Mouse (Mus musculus) limb, embryonic 12.5 days (tissue): ENCODE data around the gene Ppp2r3c. TPM values are rescaled to one million over a fixed set of nuclear protein-coding genes. Genes with fewer than 3 reads are reported as not detected.
"Not testable (repeated sequence)": the region's sequence is repeated elsewhere in the genome, so short reads cannot be mapped to it uniquely, and the experiment has no call there.

Source experiments
- ATAC-seq: fragments of 200-750 bp; cut with Nextera tagmentation; 2 replicates; pipeline ENCODE4 v1.8.0; 2017; ENCODE audit warnings: low read depth, moderate TSS enrichment; ENCODE audit not compliant: insufficient number of reproducible peaks, insufficient read depth, low FRiP score, low TSS enrichment
- H3K27ac ChIP-seq: fragments of 300-500 bp; sonication (generic); 2 replicates; pipeline ENCODE4 v1.5.1; 2016; ENCODE audit warnings: mild to moderate bottlenecking, moderate library complexity
- H3K27me3 ChIP-seq: fragments of 300-500 bp; sonication (generic); 2 replicates; pipeline ENCODE4 v1.6.1; 2016; ENCODE audit warnings: mild to moderate bottlenecking, moderate library complexity
- H3K36me3 ChIP-seq: fragments of 300-500 bp; sonication (generic); 2 replicates; pipeline ENCODE4 v1.6.1; 2016; ENCODE audit warnings: mild to moderate bottlenecking, moderate library complexity
- H3K4me1 ChIP-seq: fragments of 300-500 bp; sonication (generic); replicated peaks from 2 replicates; pipeline ENCODE4 v1.6.1; 2016
- H3K4me2 ChIP-seq: fragments of 300-500 bp; sonication (generic); 2 replicates; pipeline ENCODE4 v1.6.1; 2016; ENCODE audit warnings: mild to moderate bottlenecking, moderate library complexity
- H3K4me3 ChIP-seq: fragments of 300-500 bp; sonication (generic); replicated peaks from 2 replicates; pipeline ENCODE4 v1.5.1; 2016; ENCODE audit warnings: mild to moderate bottlenecking
- H3K9ac ChIP-seq: fragments of 300-500 bp; sonication (generic); replicated peaks from 2 replicates; pipeline ENCODE4 v1.6.1; 2016; ENCODE audit warnings: mild to moderate bottlenecking, moderate library complexity
- H3K9me3 ChIP-seq: fragments of 300-500 bp; sonication (generic); 2 replicates; pipeline ENCODE4 v1.6.1; 2016; ENCODE audit warnings: mild to moderate bottlenecking, moderate library complexity
- WGBS: fragments of 180-500 bp; shearing (Covaris S2); methylation state at CpG from one replicate; pipeline ENCODE4 v1.1.7; 2016; 5-methylcytosine and 5-hydroxymethylcytosine counted together
- polyA plus RNA-seq: library from polyadenylated mRNA; unstranded; fragments of >200 nt; fragmentation: Nextera tagmentation; extraction: Ambion mirVana; gene quantifications from 2 replicates; pipeline ENCODE4 v1.2.1, GENCODE M21; 2016

Gene Ppp2r3c
- polyA plus RNA-seq, 1 experiment from 2014 or later, result 24.9 TPM

GRCm38 (mm10) chr12:55272243-55272642 is 30.6 kb downstream of the Ppp2r3c start:
- no peak overlapping the region for H3K4me2 ChIP-seq
- no peaks in the 10 kb centered on the region for H3K9me3 ChIP-seq
- 79% methylated on average over 3 of the region's 3 CpGs for WGBS
- no peak overlapping the region for H3K27ac ChIP-seq
- H3K4me3 ChIP-seq, result no peak overlapping the region
- no peaks in the 10 kb centered on the region for H3K27me3 ChIP-seq
- ATAC-seq, result no peak
- H3K36me3 ChIP-seq, result no peaks in the 10 kb centered on the region
- H3K9ac ChIP-seq, result no peak overlapping the region
- no peaks in the 10 kb centered on the region for H3K4me1 ChIP-seq

DNA sequence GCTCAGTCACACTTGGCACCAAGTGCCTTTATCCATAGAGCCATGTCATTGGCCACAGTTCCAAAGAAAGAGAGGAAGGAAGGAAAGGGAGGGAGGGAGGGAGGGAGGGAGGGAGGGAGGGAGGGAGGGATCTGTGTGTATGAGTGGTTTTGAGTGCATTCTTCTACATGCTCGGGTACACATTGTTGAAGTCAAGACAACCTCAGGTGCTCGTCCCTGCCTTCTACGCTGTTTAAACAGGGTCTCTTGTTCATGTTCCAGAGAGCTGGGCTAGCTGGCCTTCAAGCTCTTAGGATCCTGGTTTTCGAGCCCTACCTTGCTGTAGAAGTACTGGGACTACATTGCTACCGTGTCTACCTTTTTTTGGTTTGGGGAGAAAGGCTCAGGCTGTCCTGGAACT is 39.4 kb downstream of the Ppp2r3c start:
- not testable (repeated sequence) for H3K9ac ChIP-seq, H3K27me3 ChIP-seq, H3K9me3 ChIP-seq, H3K4me2 ChIP-seq, H3K4me3 ChIP-seq, H3K4me1 ChIP-seq, ATAC-seq, H3K27ac ChIP-seq
- H3K36me3 ChIP-seq, result peaks cover 12% of the 10 kb centered on the region
- WGBS, result no CpG with 5 or more reads among the region's 5 CpGs

DNA sequence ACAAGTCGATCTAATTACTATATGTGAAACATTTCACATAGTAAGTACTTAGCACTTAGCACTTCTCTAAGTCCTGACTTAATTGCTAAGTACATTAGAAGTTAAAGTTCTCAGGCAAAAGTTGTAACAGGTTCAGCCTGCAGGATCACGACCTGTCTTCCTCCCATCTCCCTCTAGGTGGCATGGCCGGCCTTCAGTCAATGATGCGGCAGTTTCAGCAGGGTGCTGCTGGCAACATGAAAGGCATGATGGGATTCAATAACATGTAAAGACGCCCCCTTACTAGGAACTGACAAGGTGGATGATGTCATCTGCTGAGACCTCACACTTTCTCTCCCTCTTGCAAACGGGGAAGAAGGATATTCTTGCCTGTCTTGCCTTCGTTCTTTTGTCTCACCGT is 40.8 kb downstream of the Ppp2r3c start:
- not testable (repeated sequence) for H3K4me3 ChIP-seq, H3K4me1 ChIP-seq, ATAC-seq, H3K9me3 ChIP-seq, H3K27ac ChIP-seq, H3K27me3 ChIP-seq, H3K4me2 ChIP-seq, H3K9ac ChIP-seq
- H3K36me3 ChIP-seq, result peaks cover 24% of the 10 kb centered on the region
- WGBS, result no CpG with 5 or more reads among the region's 8 CpGs

DNA sequence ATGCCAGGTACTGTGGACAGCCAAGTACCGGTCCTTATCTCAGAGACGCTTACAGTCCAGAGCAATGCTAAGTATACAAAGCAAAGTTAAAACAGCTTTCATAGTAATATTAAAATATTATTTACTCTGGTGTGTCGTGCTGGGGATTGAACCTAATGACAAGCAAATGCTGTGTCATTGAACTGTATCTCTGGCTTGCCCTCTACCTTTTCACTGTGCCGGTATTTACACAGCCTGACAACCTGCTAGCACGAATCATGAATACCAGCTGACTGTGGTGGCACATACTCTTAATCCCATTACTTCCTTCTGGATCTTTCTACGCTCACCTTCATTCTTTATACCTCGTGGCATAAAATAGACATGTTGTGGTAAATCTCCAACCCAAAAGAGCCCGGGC is 60.6 kb downstream of the Ppp2r3c start:
- H3K4me2 ChIP-seq, H3K4me1 ChIP-seq, H3K4me3 ChIP-seq, H3K27me3 ChIP-seq, H3K9me3 ChIP-seq, H3K9ac ChIP-seq, H3K27ac ChIP-seq, H3K36me3 ChIP-seq, ATAC-seq: not testable (repeated sequence)
- no CpG with 5 or more reads among the region's 8 CpGs for WGBS

DNA sequence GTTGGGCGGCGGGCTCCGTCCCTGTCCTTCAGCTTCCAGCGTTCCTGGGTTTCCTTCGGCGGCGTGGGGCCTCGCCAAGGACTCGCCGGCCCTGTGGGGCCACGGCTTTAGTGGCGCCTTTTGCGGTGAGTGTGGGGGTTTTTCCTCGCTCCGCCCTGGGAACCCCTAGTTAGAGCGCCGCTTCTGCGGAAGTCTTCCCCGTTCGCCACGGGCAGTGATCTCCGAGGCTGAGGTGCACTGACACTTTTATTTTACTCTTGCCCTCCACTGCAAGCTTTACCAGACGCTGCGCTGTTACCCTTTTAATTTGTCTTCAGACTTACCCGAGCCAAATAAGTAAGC is 72.3 kb downstream of the Ppp2r3c start:
- ATAC-seq, H3K4me1 ChIP-seq: not testable (repeated sequence)
- WGBS, result 0% methylated on average over 14 of the region's 25 CpGs

GRCm38 (mm10) chr12:55229626-55230519 is 72.9 kb downstream of the Ppp2r3c start, which contains the start of gene Srp54c:
Gene Srp54c (plus strand): TSS chr12:55230168.
- H3K4me3 ChIP-seq, result peak within 1 kb of the TSS; percentile 40
- not testable (repeated sequence) for H3K4me2 ChIP-seq, H3K4me1 ChIP-seq, H3K36me3 ChIP-seq, H3K9ac ChIP-seq, H3K27me3 ChIP-seq, H3K27ac ChIP-seq, H3K9me3 ChIP-seq
- WGBS, result no CpG with 5 or more reads among the region's 57 CpGs
- ATAC-seq, result peak; percentile 98

More for the DNA sequence above, 72.3 kb downstream of the Ppp2r3c start:
- H3K9ac ChIP-seq, H3K27me3 ChIP-seq, H3K4me2 ChIP-seq, H3K27ac ChIP-seq, H3K36me3 ChIP-seq, H3K9me3 ChIP-seq: not testable (repeated sequence)
- H3K4me3 ChIP-seq, result peak overlapping the region; percentile 40

Other genes with a start within 250 kb of the Ppp2r3c start
- 44.9 and 45.6 TPM in 2 replicates for gene 2700097O09Rik, start 222.9 kb downstream of the Ppp2r3c start, polyA plus RNA-seq
- 153 and 170 TPM in 2 replicates for gene Srp54a, start 222.7 kb downstream of the Ppp2r3c start, polyA plus RNA-seq
- 15.7 and 18.4 TPM in 2 replicates for gene Fam177a, start 178.5 kb downstream of the Ppp2r3c start, polyA plus RNA-seq
- gene Srp54b, start 147.9 kb downstream of the Ppp2r3c start, polyA plus RNA-seq, result 59.0 and 67.3 TPM in 2 replicates
- gene 1700047I17Rik2, start 103.4 kb downstream of the Ppp2r3c start, polyA plus RNA-seq, result 2.2 and 5.1 TPM in 2 replicates
- 71.0 and 75.7 TPM in 2 replicates for gene Srp54c, start 72.8 kb downstream of the Ppp2r3c start, polyA plus RNA-seq
- gene 1110008L16Rik, start 3.4 kb downstream of the Ppp2r3c start, polyA plus RNA-seq, result 17.7 and 19.1 TPM in 2 replicates
- gene Psma6, start 81.2 kb upstream of the Ppp2r3c start, polyA plus RNA-seq, result 449 and 458 TPM in 2 replicates
- 85.7 and 94.9 TPM in 2 replicates for gene Nfkbia, start 189.6 kb upstream of the Ppp2r3c start, polyA plus RNA-seq